Mouse (Mus musculus) layer of hippocampus, postnatal 10 days (tissue): Measurements from ENCODE around the gene Wnt2. TPM values are rescaled to one million over a fixed set of nuclear protein-coding genes. Genes with fewer than 3 reads are reported as not detected.

ENCODE experiments used
- DNase-seq, 2 experiments: peaks; one replicate each; pipeline ENCODE4 v3.0.0; 2021; ENCODE audit warnings: low spot score in 2 of 2
- total RNA-seq, 2 experiments: library from RNA; stranded (reverse); gene quantifications; 2 replicates each; pipeline ENCODE4 v1.2.3; 2021

Wnt2 gene
- total RNA-seq, 2 experiments from 2014 or later = 5.0 to 6.3 TPM

DNA sequence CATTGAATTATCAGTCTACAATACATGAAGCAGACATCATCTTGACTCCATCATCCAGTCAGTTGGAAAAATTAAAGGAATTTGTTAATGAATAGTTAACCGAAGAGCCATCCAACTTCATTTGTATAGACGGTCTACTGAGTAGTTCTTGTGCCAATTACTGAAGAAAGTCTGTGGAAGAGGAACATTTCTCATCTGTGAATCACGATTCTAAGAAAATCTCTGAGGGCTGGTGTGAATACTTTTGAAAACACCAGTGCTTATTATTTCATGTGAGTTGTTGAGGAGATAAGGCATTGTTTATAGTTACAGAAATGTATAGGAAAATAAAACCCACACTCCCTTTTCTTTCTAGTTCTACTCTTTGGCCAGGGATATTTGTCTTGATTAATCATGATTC lies 51.5 kb downstream of the Wnt2 start:
- no peak for DNase-seq

DNA sequence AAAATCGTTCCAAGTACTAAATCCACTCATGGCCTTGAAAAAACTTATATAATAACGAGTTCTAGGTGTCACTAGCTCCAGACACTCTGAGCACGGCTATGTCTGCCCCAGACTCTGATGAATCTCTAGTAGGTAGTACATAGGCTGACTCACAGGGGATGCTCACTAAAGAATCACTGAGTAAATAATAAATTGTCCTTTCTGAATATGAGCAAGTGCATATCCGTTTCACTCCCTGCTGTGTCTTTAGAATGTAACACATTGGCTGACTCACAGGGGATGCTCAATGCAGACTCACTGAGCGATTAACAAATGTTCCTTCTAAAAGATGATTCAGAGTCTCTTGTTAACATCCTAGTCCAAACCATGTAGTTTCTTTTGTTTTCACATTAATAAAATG lies 52.1 kb downstream of the Wnt2 start:
- DNase-seq = no peak

DNA sequence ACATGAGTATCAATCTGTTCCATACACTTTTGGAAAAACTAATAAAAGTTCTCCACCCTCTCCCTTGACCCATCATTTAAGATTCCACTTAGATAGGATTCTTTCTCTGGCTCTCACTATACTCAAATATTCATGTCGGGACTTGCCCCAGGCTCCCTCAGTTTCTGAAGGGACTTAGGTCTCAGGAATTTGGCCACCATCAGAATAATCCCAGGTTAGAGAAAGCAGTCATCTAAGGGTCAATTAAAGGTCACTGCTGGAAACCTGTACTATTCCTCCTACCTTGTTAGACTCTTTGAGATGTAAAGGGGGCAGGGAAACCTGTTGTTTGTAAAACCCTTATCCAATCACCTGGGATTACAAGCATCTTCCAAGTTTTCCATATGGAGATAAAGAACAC lies 53.2 kb downstream of the Wnt2 start:
- no peak for DNase-seq

DNA sequence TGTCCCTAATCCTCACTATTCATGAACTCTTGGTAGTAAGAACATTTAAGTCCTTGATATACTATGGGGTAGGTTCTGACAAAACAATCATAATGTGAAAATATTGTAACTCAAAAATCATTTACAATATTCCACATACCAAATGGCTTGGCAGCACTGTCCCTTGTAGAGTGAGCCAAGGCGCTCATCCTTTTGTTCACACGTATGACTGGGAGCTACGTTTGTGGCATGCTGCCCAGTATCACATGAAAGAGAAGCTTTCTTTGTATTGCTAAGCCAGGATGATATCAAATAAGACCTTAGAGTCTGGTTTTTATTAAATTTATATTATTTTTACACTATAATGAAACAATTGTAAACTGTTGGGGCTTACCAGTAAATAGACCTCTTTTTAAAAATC lies 56.0 kb downstream of the Wnt2 start:
- DNase-seq = no peak

DNA sequence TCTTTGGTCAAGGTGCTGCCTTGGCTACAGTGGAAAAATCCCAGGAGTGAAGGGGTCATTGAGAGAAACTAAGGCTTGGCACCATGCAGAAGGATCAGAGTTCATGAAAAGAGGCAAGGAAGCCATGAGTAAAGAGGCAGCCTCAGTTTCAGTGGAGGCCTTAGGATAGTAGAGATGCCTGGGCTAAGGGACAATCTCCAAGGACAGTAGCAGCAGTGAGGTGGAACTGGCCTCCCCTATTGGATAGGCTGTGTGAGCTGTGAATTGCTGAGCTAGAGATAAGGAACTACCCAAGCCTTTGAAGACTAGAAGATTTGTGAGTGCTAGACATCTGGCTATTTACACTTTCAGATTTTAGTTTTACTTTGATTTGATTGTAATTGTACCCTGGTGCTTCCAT lies 59.0 kb downstream of the Wnt2 start:
- DNase-seq = no peak

DNA sequence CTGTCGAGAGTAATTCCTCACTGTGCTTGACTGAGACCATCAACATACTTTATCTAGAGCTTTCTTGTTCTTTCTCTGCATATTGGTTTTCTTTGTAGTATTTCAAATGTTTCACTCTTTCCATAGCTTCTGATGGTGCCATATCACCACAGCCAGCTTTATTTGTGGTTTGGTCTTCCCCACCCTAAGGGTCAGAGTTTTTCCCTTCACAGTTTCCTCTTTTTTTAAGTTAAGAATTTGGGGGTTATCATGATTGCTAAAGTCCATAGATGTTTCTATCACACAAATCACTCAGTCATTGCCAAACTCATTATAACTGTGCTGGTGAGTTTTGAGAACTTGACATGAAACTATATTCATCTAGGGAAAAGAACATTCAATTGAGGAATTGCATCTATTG lies 60.6 kb downstream of the Wnt2 start:
- no peak for DNase-seq

DNA sequence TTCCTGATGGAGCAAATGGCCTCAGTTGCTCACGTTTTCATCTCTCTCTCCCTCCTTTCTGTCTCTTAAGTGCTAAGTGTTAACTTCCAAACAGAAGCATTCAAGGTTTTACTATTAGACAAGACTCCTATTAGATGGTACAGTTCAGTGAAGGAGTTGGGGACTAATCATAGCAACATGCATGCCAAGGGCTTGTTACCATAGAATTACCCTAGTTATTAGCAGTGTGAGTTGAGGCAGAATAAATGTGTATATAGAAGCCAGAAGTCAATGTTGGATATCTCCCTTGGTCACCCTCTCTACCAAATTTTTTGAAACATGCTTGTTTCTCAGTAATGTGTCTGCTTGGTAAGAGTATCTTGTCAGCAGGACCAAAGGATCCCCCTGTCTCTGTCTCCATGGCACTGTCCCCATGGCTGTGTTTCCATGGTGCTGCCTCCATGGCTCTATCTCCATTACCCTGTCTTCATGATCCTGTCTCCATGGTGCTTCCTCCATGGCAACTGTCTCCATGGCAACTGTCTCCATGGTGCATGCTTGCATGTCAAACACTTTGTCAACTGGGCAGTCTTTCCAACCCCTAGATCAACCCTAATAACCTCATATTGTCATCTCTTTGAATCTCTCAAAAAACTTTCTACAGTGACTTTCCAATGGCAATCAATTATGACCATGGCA lies 61.8 kb downstream of the Wnt2 start:
- DNase-seq = peak in 1 of 2 experiments; percentile 14

DNA sequence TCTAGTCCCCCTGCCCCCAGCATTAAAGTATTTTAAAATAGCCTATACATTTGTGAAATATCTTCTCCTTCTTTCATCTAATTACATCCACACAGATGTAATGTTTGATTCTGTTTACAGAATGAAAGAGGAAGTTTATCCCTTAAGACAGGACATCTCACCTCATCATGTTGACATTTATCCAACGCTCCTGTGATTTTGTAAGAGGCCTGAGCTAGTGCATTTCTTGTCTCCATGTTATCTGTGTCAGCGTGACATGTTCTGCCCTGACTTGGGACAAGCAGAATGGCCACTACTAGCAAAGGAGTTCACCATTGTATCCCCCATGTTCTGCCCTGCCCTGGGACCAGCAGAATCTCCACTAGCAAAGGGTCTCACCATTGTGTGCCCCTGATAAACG lies 66.9 kb downstream of the Wnt2 start:
- DNase-seq = no peak

DNA sequence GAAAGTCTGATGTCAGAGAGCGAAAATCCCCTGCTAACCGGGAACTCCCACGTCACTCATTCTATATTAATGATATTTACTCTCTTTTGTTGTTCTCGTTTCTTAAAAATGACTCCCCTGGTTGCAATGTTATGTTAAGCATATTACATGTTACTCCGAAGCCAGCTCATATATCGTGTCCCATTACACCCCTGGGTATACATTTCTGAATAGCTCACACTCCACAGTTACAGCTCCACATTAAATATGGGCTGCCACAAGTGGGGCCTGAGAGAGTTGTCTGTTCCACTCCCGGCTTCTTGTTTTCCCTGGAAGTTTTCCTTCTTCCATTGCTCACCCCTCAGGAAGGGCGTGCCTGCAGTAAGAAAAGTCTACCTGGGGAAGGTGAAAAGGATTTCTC lies 78.6 kb downstream of the Wnt2 start:
- DNase-seq = no peak

DNA sequence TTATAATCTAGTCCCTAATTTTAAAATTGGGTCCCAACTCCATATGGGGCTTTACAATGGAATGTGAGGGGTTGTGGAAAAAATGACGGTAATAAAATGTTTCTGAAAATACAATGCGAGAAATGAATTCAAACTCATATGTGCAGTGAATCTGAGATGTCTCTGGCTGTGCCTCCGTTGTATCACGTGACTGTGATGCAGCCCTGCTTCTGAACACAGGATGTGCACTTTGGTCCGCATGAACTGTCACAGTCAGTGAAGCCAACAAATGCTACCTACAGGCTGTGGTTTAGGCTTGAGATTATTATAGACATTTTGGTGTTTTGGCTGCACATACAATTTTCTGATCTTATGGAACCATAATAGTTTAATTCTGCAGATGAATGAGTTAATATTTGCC lies 81.3 kb downstream of the Wnt2 start:
- no peak for DNase-seq

DNA sequence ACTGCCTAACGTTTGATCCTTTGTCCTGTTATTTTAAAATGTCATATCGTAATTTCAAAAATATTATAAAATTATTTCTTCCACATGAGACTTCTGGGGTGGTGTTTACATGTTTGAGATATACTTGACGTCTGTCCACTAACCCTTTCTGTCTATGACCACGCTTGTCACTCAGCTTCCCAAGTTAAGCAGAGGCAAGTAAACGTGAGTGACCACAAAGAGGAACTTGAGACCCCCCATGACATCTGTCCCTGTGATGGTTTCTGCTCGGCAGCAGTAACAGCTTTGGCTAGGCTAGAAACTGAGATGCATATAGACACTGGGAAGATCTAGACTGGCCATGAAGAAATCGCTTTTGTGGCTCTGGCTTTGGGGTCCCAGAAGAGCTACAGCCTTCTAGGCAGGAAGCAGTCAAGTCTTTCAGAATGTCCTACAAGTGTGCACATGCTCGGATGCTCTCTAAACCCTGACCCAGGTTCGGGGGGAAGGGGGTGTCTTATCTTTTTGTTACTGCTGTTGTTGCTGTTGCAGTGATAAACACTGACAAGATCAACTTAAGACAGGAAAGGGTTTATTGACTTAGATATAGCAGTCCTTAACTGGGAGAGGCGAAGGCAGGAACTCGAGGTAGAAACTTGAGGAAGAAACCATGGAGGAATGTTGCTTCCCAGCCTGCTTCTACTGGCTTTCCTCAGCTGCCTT lies 83.1 kb downstream of the Wnt2 start:
- DNase-seq = no peak

DNA sequence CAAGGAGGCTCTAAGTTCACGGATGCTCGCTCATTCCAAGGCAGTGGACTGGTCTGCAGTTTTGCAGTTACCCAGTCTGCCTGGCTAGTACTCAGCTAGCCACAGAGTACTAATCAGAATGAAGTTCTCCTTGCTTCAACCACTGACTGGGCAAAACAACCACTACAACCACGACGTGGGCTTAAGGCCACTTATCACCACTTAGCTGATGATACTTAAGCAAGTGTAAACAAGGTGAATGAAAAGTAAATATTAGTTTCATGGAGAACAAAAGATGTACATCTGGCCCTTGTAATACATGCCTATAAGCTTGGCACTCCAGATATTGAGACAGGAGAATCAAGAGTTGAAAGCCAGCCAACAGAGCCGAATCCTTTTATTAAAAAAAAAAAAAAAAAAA lies 83.9 kb downstream of the Wnt2 start:
- DNase-seq = no peak

DNA sequence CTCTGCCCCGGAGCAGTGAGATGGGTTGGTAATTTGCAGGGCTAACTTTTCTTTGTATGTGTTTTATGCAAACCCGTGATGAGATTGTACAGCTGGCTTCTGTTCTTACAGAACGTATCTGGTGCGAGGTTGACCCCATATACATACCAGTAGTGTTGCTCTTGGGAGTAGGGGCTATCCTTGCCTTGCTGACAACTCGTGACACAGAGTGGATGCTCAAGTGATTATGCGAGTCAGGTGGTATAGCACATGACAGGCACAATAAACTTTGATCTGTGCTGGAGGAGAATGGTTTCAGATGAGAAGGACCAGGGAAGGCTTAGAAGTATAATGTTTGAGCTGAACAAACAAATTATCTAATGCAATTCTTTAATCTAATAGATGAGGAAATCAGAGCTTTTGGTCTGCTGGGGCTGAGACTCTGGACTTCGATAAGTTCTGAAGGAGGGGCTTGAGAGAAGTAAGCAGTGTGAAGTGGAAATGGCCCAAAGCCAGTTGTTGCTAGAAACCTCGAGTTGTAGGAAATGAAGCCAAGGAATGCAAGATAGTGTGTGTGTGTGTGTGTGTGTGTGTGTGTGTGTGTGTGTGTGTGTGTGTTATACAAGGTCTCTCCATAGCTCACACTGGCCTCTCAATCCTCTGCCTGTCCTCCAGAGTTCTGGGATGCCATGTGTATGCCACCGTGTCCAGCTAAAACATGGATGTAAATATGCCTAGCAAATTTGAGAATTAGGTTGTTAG lies 86.3 kb downstream of the Wnt2 start:
- DNase-seq = peak in 1 of 2 experiments; percentile 10

DNA sequence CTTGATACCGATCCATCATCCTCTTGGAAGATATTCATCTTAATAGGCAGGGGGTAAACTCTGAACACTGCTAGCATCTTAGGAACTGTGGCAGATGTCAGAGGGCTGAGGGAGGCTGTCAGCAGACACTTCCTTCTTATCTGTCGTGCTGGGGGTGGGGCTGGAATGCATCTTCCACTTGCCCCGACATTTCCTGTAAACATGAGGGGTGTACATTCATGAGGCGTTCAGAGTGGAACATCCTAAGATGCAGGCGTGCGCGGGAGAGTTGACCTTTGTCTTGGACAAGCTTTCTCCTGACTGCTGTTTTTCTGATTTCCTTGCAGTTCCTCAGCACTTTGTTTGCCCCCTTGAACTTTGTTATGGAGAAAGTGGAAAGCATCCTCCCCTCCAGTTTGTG lies 88.0 kb downstream of the Wnt2 start:
- peak in 1 of 2 experiments; percentile 19 for DNase-seq

DNA sequence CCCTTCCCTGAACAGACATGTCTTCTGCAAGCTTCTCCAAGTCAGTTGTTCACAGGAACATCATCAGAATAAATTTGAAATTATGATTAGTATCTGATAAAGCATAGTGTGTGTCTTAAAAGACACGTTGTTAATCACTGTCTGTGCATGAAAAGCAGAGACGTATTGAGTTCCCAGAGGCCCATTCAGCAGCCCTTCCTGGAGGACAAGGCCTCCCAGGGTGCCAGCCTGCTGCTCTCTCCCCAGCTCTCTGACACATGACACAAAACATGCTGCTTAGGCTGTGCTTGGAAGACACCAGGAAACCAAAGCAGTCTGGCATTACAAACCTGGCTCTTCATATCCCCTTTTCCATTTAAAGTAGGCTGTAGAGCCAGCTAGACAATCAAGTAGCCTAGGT lies 88.5 kb downstream of the Wnt2 start:
- DNase-seq = peak in 1 of 2 experiments; percentile 12

Other genes with a start within 250 kb of the Wnt2 start
- not detected for gene Asz1, start 78.5 kb upstream of the Wnt2 start, total RNA-seq
- under 1 TPM; 0.58 to 0.80 TPM for gene Cftr, start 140.1 kb upstream of the Wnt2 start, total RNA-seq